Mouse (Mus musculus) c-Kit-positive CD71-positive TER-119-negative erythroid progenitor cells, embryonic 14.5 days (primary cell): ENCODE results near the gene Sgce.

ENCODE experiments used
- DNase-seq: peaks from one replicate; pipeline ENCODE4 v3.0.0-alpha.2; 2013; ENCODE audit warnings: low read depth

The Sgce gene

GRCm38 (mm10) chr6:4647351-4647750, 99.7 kb downstream of the Sgce start:
- no peak for DNase-seq

GRCm38 (mm10) chr6:4642068-4642467, 104.9 kb downstream of the Sgce start:
- no peak for DNase-seq

GRCm38 (mm10) chr6:4634804-4635203, 112.2 kb downstream of the Sgce start:
- no peak for DNase-seq

- DNase-seq: no peak
These were observed 113.8 kb downstream of the Sgce start for GRCm38 (mm10) chr6:4633189-4633588.

- no peak for DNase-seq
These were observed 115.5 kb downstream of the Sgce start for GRCm38 (mm10) chr6:4631464-4631863.
